Mouse (Mus musculus) liver, postnatal 0 days (tissue): ENCODE data around the gene Stmn1.

Experiments
- CTCF ChIP-seq: sonication (generic); IDR thresholded peaks from 2 replicates; pipeline ENCODE4 v1.5.1; 2016; ENCODE audit warnings: antibody characterized with exemption, low read depth
- EP300 ChIP-seq: IDR thresholded peaks from 2 replicates; pipeline ENCODE4 v1.6.1; 2016; ENCODE audit warnings: antibody characterized with exemption, low read depth, mild to moderate bottlenecking

DNA sequence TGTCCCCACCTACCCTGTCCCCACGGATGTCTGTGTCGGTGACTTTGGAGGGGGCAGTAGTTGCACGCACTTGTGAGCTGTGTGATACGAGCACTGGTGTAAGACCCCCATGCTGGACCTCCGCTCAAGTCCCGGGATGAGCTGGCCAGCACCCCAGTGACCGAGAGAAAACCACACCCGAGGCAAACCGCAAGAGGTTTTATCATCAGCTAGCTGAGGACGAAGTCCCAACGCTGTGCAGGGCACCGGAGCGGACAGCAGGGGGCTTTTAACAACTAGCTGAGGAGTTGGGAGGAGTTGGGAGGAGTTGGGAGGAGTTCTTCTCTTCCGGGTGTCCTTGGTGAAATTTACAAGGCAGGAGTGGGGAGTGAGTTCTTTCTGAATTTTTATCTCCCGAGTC, 44.7 kb downstream of the Stmn1 start:
- TF ChIP-seq EP300 (no peak), CTCF (peak; percentile 76)
